Mouse (Mus musculus) liver, postnatal 0 days (tissue): ENCODE results near the gene Sh3d19. TPM values are rescaled to one million over a fixed set of nuclear protein-coding genes. Genes with fewer than 3 reads are reported as not detected.

Experiments
- ATAC-seq: fragments of 200-750 bp; cut with Nextera tagmentation; 2 replicates; pipeline ENCODE4 v1.8.0; 2017; ENCODE audit warnings: mild to moderate bottlenecking, moderate library complexity
- DNase-seq: peaks from one replicate; pipeline ENCODE4 v3.0.0-alpha.2; 2016
- H3K27ac ChIP-seq: fragments of 300-500 bp; sonication (generic); 2 replicates; pipeline ENCODE4 v1.5.1; 2014; ENCODE audit warnings: antibody characterized with exemption, moderate library complexity, mild to moderate bottlenecking, low read depth
- H3K27me3 ChIP-seq: fragments of 300-500 bp; sonication (generic); 2 replicates; pipeline ENCODE4 v1.6.1; 2014; ENCODE audit warnings: low read length, control low read depth, mixed read lengths; ENCODE audit not compliant: insufficient read depth
- H3K36me3 ChIP-seq: fragments of 300-500 bp; sonication (generic); replicated peaks from 2 replicates; pipeline ENCODE4 v1.6.1; 2014; ENCODE audit warnings: mild to moderate bottlenecking, control low read depth, low read length, moderate library complexity, mixed read lengths; ENCODE audit not compliant: insufficient read depth
- H3K4me1 ChIP-seq: fragments of 300-500 bp; sonication (generic); 2 replicates; pipeline ENCODE4 v1.6.1; 2014; ENCODE audit warnings: antibody characterized with exemption, mild to moderate bottlenecking, control low read depth; ENCODE audit not compliant: insufficient read depth
- H3K4me2 ChIP-seq: fragments of 300-500 bp; sonication (generic); 2 replicates; pipeline ENCODE4 v1.6.1; 2014; ENCODE audit warnings: low read depth, mild to moderate bottlenecking, low read length, moderate library complexity, mixed read lengths
- H3K4me3 ChIP-seq: fragments of 300-500 bp; sonication (generic); 2 replicates; pipeline ENCODE4 v1.5.1; 2014; ENCODE audit warnings: low read depth, low read length
- H3K9ac ChIP-seq: fragments of 300-500 bp; sonication (generic); replicated peaks from 2 replicates; pipeline ENCODE4 v1.6.1; 2014; ENCODE audit warnings: mild to moderate bottlenecking, moderate library complexity
- H3K9me3 ChIP-seq: fragments of 300-500 bp; sonication (generic); 2 replicates; pipeline ENCODE4 v1.6.1; 2016; ENCODE audit warnings: mild to moderate bottlenecking, control low read depth, low read length, mixed read lengths
- CTCF ChIP-seq: sonication (generic); IDR thresholded peaks from 2 replicates; pipeline ENCODE4 v1.5.1; 2016; ENCODE audit warnings: antibody characterized with exemption, low read depth
- EP300 ChIP-seq: IDR thresholded peaks from 2 replicates; pipeline ENCODE4 v1.6.1; 2016; ENCODE audit warnings: antibody characterized with exemption, low read depth, mild to moderate bottlenecking
- WGBS: fragments of 180-500 bp; shearing (Covaris S2); extraction: QIAGEN DNeasy Blood & Tissue Kit; methylation state at CpG from one replicate; pipeline ENCODE4 v1.1.7; 2014; ENCODE audit not compliant: insufficient replicate concordance; 5-methylcytosine and 5-hydroxymethylcytosine counted together
- polyA plus RNA-seq: library from polyadenylated mRNA; unstranded; fragments of >200 nt; fragmentation: Nextera tagmentation; extraction: Ambion mirVana; gene quantifications from 2 replicates; pipeline ENCODE4 v1.2.1, GENCODE M21; 2015

The Sh3d19 gene
- polyA plus RNA-seq, 1 experiment from 2014 or later: 11.4 TPM

GRCm38 (mm10) chr3:85952696-85953283 lies 18.1 kb upstream of the Sh3d19 start:
- no peaks in the 10 kb centered on the region for H3K4me1 ChIP-seq
- no peak overlapping the region for H3K4me3 ChIP-seq
- H3K4me2 ChIP-seq: no peak overlapping the region
- ATAC-seq (no peak), DNase-seq (no peak)
- H3K9me3 ChIP-seq: no peaks in the 10 kb centered on the region
- 77% methylated on average over 10 of the region's 10 CpGs for WGBS
- no peaks in the 10 kb centered on the region for H3K36me3 ChIP-seq
- no peaks in the 10 kb centered on the region for H3K27me3 ChIP-seq
- no peak overlapping the region for H3K9ac ChIP-seq
- no peak overlapping the region for H3K27ac ChIP-seq
- no peak for TF ChIP-seq CTCF
- no peak for TF ChIP-seq EP300

- no peak overlapping the region for H3K27ac ChIP-seq
- DNase-seq: no peak
- no peak for ATAC-seq
Observed at GRCm38 (mm10) chr3:85955269-85955668, 15.6 kb upstream of the Sh3d19 start.

GRCm38 (mm10) chr3:85955704-85956103 lies 15.2 kb upstream of the Sh3d19 start:
- TF ChIP-seq CTCF (no peak), EP300 (no peak)
- no peak overlapping the region for H3K9ac ChIP-seq
- 86% methylated on average over 5 of the region's 5 CpGs for WGBS
- H3K27ac ChIP-seq: no peak overlapping the region
- H3K27me3 ChIP-seq: no peaks in the 10 kb centered on the region
- no peaks in the 10 kb centered on the region for H3K9me3 ChIP-seq
- no peaks in the 10 kb centered on the region for H3K4me1 ChIP-seq
- no peak overlapping the region for H3K4me2 ChIP-seq
- ATAC-seq (no peak), DNase-seq (no peak)
- H3K4me3 ChIP-seq: no peak overlapping the region
- H3K36me3 ChIP-seq: no peaks in the 10 kb centered on the region

More at GRCm38 (mm10) chr3:85955269-85955668, 15.6 kb upstream of the Sh3d19 start:
- Histone ChIP-seq H3K27me3 (no peaks in the 10 kb centered on the region), H3K9ac (no peak overlapping the region), H3K4me1 (no peaks in the 10 kb centered on the region), H3K36me3 (no peaks in the 10 kb centered on the region), H3K9me3 (no peaks in the 10 kb centered on the region), H3K4me3 (no peak overlapping the region), H3K4me2 (no peak overlapping the region)
- 88% methylated on average over 9 of the region's 9 CpGs for whole genome bisulfite sequencing
- TF ChIP-seq EP300 (no peak), CTCF (no peak)

GRCm38 (mm10) chr3:85959669-85960068 lies 11.2 kb upstream of the Sh3d19 start:
- Histone ChIP-seq H3K9me3 (no peaks in the 10 kb centered on the region), H3K4me2 (no peak overlapping the region), H3K4me3 (no peak overlapping the region), H3K9ac (no peak overlapping the region), H3K27ac (no peak overlapping the region), H3K27me3 (no peaks in the 10 kb centered on the region), H3K4me1 (no peaks in the 10 kb centered on the region), H3K36me3 (no peaks in the 10 kb centered on the region)
- TF ChIP-seq CTCF (no peak), EP300 (no peak)
- no peak for DNase-seq
- WGBS: 88% methylated on average over 1 of the region's 1 CpGs
- no peak for ATAC-seq

- H3K4me1 ChIP-seq: no peaks in the 10 kb centered on the region
- H3K9ac ChIP-seq: no peak overlapping the region
- no peaks in the 10 kb centered on the region for H3K9me3 ChIP-seq
- no peak overlapping the region for H3K4me2 ChIP-seq
- ATAC-seq (no peak), DNase-seq (no peak)
- no peaks in the 10 kb centered on the region for H3K27me3 ChIP-seq
- no peaks in the 10 kb centered on the region for H3K36me3 ChIP-seq
- H3K27ac ChIP-seq: no peak overlapping the region
- TF ChIP-seq EP300: no peak
- no peak for TF ChIP-seq CTCF
- 40% methylated on average over 5 of the region's 5 CpGs for WGBS
- no peak overlapping the region for H3K4me3 ChIP-seq
Observed at GRCm38 (mm10) chr3:85961134-85961533, 9.8 kb upstream of the Sh3d19 start.

- TF ChIP-seq CTCF (no peak), EP300 (no peak)
- Histone ChIP-seq H3K4me3 (no peak overlapping the region), H3K36me3 (no peaks in the 10 kb centered on the region), H3K9me3 (no peaks in the 10 kb centered on the region), H3K27ac (no peak overlapping the region), H3K27me3 (no peaks in the 10 kb centered on the region), H3K4me2 (no peak overlapping the region), H3K9ac (no peak overlapping the region), H3K4me1 (peaks cover 4% of the 10 kb centered on the region; the same call in 1 of the 2 replicates)
- WGBS: 76% methylated on average over 4 of the region's 4 CpGs
- DNase-seq (no peak), ATAC-seq (no peak)
Observed at GRCm38 (mm10) chr3:85965479-85965878, 5.4 kb upstream of the Sh3d19 start.
